Mouse (Mus musculus) heart, adult 11 months (tissue): ENCODE results near the gene Gm10320.

Experiments used
- DNase-seq: peaks from one replicate; pipeline ENCODE4 v3.0.0; 2022

Gm10320 gene

DNA sequence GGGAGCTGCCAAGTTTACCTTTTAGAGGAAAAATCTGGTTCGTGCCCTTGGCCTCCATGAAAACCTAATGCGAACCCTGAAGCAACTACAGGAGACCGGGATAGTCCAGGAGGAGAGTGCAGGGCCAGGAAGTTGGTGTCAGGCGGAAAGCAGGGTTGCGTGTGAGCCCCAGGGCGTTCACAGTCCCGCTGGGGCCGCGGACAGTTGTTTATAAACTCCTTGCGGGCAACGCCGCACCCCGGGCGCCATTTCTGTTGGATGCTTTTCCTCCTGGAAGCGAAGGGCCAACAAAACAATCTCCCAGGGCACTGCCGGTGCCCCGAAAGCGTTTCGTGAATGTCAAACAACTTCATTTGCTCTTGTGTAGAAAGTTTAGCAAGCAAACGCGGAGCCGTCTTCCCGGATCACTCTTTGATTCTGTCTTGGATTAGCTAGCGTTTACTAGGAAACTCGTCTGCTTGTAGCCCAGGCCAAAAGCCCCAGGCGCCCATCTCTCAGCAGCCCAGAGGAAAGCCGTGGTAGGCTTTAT is 11.1 kb upstream of the Gm10320 start:
- peak; percentile 72 for DNase-seq

DNA sequence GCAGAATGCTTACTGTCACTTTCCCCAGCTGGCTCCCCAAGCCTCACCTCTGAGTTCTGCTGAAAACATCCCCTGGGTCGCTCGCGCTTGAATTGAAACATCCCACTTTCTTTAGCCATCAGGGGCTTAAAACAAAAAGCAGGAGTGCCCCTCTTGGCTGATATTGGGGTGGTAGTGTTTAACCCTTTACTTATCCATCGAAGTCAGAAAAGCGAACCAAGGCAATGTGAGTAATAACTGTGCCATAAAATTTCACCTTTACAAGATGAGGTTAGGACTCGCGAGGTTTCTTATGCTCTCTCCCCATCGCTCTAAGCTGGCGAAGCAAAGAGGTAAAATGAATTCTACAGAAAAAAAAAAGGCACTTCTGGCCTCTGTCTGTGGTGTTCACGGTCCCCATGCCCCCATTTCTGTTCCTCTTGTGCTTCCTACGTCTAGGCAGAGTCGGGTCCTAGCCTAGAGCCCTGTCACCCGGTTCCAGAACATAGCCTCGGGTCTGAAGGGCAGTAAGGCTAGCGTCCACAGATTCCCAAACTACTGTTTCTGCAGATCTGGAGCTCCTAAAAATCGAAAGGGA is 10.5 kb upstream of the Gm10320 start:
- DNase-seq, result peak; percentile 87

DNA sequence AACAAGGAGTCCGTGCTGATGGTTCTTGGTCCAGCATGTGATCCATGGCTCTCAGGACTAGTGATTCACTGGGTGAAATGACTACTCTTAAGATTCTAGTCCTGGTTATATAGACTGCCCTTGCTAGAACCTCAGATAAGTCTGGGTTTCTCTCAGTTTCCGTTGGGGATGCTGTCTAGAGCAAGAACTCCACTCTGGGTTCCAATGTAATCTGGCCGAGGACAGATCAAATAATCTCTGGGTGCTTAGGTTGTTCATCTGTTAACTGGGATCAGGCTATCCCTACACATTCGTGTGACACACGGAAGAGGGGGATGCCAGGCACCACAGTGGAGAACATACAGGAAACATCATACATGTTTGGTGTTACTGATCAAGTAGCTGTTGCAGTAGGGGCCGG is 9.5 kb upstream of the Gm10320 start:
- no peak for DNase-seq

DNA sequence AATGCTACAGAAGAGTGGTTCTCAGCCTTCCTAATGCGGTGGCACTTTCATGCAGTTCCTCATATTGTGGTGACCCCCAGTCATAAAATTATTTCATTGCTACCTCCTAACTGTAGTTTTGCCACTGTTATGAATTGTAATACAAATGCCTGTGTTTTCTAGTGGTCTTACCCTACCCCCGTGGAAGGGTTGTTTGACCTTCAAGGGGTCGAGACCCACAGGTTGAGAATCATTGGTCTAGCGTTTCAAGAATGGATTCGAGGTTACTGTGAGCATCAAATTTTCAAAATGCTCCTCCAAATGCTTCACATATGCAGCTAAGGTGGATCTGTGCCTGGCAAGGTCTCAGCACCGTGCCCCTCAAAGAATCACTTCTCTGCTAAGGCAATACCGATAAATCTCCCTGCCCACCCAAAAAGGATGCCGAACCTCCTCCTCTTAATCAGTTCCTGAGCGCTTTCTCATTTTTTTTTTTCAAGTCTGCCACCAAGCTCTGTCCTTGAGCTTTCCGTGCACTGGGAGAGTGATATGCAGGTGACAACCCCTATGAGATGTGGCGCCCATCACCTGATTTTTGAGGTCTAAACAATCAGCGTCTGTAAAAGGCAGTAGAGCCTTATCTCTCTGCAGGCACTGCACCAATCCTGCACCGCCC is 8.8 kb upstream of the Gm10320 start:
- peak; percentile 65 for DNase-seq

DNA sequence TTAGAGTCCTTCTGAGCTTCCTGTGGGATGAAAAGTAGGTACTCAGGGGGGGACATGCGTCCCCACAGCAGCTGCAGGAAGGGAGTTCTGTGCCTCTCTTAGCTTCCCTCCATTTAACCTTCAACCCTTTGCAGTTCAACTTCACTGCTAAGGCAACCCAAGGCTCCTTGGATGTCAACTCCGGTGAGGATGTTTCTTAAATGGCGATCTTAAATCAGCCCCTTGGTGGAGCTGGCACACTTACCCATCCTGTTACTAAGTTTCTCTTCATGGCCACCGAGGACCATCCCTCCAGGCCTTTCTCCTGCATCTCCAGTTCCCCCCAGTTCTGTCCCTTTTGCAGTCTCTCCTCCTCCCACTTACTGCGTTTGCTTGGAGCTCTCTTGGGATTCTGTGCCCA is 6.8 kb upstream of the Gm10320 start:
- peak; percentile 61 for DNase-seq

DNA sequence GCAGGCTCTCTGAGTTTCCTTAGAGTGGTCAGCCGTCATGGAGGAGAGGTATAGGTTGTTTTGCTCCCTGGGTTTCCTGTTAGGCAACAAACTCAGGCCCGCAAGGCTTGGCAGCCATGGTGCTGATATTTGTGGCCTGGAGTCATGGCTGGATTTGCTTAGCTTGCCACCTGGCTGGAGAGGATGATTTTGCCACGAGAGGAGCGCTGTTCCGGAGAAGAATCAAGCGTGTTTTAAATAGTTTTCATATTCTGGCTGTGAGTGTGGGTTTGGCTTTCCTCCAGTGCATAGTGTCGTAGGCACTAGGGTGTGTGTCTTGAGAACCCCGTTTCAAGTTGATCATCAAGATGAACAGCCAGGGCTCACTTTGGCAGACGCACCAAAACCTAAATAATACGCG is 6.3 kb upstream of the Gm10320 start:
- peak; percentile 88 for DNase-seq

DNA sequence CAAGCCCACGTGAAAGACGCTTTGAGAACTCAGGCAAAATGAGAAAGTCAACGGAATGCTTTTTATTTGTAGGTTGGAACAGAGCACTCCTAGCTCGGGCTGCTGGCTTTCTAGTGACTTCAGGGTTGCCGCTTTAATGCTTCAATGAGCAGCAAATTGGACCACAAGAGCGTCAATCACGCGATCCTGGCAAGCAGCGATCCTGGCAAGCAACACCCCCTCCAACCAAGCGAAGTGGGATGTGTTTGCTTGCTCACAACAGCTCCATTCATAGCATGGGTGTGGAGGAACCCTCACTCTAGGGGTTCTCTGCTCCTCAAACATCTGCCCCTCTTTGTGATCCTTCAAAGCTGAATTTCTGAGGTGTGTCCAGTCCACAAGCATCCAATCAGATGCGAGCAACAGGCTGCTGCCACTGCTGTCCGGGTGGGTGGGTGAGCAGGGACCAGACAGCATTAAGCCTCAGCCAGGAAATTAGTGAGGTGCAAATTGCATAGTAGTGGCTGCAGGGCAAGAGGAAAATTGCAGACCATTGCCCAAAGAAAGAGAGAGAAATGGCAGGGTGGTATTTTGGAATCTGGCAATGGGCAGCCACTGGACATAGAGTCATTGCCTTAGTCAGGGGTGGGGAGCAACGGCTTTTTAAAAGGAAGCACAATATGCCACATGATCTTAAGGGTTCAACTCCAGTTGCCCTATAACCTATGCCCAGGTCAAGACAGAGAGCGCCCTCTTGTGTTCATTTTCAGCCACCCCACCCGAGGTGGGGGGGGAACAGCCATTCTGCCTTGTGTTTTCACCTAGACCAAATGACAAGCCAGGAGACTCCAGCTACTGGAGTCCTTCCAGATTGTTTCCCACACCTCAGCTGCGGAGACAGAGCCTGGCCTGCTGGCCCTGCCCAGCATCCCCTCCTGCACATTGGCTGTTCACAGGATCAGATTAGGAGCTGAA is 5.4 kb upstream of the Gm10320 start:
- DNase-seq, result peak; percentile 81

DNA sequence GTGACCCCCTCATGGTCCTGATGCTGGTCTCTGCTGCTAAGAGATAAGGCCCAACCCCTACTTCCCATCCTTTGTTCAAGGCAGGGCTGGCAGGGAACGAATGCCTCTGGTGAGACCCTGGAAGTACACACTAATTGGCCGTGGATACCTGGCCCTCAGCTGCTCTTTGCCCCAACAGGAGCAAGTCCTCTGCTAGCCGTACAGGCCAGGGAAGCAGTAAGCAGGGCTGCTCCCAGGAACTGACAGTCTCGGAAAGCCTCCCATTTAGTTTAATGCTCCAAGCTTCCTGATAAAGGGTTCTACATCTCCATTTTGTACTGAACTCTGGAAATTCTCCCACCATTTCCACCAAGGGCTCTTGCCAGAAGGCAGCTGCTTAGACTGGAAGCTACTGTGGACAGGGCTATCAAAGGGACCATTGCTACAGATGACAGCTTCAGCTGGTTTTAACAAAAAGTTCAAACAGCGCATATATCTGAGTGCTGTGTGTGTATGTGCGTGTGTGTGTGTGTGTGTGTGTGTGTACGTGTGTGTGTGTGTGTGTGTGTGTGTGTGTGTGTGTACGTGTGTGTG is 2.8 kb upstream of the Gm10320 start:
- DNase-seq, result peak; percentile 64

DNA sequence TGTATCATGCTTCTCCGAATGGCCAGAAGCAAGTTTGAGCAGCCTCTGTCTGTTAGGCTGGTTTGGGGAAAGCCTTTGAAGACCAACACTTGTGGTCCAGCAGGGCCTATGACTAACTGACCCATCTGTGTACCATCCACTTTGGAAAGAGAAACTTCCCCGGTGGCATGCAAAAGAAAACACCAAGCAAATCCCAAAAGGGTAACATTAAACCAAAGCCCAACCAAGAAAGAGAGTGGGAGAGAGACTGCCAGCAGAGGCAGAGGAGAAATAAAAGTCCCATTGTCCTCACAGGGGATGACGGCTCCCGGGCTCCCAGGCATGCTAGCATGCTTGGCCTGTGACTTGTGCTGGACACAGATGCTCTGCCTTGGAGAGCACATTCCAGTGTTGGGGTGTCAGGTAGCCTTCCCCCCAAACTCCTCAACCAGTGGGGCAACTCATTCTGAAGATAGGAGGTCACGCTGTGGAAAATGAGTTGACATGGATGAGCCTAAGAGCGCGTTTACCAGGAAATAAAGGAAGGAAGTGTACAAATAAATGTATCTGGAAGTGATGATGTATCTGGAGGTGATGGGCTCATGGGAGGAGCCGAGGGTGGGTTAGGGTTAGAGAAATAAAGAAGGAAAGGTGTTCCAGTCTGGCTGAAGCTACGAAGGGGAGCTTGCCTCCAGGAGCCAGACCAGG is 911 bp upstream of the Gm10320 start:
- DNase-seq, result peak; percentile 74

DNA sequence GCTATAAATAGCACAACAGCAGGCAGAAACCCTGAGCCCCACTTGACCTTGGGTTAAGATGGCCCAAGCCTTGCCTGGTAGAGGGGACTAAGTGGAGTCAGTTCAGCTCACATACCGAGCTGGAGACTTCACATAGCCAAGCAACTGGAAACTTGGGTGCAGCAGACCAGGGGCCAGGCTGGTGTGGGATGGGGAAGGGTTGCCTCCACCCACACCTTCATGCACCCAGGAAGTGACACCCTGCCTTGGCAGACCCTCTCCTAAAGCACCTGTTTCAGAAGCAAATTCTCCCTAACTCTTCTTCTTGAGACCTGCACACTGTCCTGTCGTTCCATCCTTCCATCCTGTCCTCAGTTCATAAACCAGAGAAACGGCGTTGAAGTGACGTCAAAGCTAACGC is 5.1 kb downstream of the Gm10320 start:
- peak; percentile 52 for DNase-seq

DNA sequence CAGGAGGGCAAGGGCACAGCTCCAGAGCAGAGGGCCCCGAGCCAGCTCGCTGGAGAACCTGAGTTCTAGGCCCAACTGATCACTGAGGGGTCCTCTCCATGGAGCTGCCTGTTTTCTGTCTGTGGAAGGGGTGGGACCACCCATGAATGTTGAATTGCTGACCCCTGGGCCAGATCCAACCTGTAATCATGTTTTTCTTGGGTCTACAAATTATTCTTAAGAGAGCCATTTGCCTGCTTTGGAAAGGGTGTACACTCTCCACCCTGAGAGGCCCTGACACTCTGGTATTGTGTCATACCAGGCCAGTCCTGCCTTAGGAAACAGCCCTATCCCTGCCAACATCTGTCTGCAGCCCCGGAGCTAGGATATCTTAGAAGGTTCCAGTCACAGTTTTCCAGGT is 5.6 kb downstream of the Gm10320 start:
- peak; percentile 91 for DNase-seq

DNA sequence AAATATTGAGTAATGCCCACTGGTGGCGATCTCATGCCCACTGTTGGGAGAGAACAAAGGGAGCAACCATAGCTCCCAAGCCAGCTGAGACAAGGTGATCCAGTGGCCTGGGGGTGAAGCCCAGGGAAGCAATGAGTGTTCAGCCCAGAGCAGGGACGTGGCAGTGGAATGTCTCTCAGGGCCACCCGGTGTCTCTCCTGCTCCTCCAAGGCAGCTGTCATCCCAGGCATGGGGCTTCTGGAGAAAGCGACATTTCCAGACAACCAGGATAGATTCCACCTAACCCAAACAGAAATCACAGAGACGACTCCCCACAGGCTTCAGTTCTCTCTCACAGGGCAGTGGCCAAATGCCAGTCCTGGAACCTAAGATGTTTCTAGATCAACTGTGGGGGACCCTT is 6.4 kb downstream of the Gm10320 start:
- DNase-seq, result peak; percentile 86

DNA sequence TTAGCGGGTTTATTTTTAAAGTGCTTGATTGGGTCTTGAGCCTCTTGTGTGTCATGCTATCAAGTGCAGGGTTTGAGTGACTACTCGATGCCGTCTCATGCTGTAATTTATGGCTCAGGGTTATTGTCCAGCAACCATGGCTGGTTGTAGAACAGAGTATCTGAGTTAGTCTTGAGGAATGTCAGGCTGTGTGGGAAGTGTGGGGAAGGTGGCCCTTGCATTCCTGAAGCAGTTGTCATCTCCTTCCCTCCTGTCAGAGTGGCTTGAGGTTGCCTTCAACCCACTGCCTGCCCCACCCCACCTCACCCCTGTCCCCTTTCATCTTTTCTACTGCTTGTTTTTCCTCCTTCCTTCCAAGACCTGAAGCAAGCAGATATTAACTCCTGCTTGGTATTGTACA is 13.8 kb downstream of the Gm10320 start:
- DNase-seq, result peak; percentile 55

DNA sequence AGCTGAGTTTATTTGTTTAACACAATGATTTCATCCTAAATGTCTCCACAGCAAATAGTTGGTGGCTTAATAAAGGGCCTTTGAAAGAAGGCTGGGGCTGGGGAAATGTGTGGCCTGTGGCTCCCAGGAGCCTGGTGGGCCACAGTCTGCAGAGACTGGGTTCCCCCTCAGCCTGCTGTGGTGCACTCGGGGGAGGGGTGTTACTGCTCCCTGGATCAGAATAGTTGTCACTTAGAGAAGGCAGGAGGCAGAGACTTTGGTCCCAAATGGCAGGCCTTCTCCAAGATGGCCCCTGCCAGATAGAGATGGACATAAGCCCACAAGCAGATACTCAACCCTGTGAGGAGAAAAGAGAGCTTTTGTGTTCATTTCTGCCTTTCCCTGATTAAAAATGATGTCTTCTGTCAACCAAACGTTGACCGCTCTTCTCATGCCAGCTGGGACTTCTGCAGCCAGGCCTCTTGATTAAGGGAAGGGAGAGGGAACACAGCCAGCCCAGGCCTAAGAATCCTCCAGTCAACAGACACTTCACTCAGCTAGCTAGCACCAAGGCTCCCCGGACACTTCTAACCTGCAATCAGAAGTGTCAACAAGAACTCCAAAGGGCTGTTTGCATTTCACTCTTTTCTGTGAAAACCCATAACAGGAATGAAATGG is 14.8 kb downstream of the Gm10320 start:
- DNase-seq, result peak; percentile 91

DNA sequence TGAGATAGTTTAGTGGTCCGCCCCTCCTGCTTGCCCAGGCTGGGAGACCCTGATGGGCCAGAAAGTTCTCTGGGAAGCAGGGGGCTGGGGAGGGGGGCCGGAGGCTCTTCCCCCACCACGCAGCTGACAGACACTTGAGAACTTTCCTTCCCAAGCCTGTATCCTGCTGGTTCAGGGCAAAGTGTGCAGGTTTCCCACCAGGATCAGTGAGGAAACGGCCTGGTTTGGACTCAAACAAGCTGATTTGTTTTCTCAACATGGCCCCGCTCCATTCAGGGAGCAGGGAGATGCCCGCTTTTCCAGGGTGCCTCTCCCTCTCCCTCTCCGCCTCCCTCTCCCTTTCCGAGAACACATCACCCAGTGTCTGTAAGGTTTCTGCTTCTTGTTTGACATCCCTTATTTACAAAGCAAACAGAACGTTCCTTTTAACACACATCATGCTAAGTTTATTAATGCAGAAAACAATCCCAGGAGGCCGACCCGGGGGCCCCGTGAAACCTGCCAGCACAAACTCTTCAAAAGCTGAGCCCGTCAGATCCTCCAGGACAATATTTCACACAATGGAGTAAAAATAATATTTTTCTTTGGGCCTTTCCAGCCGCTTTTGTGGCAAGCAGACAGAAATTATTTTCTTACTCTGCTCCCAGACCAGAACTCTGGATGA is 15.5 kb downstream of the Gm10320 start:
- DNase-seq, result peak; percentile 81

DNA sequence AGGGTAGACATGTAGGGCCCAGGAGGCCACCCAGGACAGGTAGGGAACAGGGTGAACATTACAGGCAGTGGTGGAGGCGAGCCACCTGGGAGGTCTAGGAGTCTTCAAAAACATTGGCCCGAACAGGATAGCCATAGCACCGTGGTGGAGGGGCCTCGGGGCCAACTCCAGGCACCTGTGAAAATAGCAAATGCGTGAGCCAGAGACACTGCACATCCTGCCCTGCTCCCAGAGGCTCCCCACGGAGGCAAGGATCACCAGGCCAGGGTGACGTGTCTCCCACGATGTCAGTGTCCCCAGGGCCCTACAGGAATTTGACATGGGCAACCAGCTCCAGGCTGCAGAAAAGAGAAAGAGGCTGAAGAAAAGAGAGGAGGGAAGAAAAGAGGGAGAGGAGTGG is 16.1 kb downstream of the Gm10320 start:
- peak; percentile 81 for DNase-seq

DNA sequence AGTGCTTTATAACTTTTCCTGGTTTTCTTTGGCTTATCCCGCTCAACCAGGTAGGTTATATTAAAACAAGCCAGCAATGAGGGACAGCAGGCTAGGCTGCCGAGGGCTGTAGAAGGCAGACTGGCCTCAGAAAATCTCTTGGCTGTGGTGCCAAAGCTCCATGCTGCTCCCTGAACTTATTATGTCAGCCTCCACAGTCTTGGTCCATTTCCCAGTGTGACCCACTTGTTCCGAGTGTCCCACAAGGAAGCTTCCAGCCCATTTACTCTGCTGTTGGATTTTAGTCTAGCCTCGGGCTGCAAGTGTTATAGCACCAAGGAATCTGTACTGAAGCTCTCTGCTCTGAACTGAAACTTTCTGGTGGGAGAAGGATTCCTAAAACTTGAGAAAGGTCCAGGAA is 18.8 kb downstream of the Gm10320 start:
- DNase-seq, result peak; percentile 91

DNA sequence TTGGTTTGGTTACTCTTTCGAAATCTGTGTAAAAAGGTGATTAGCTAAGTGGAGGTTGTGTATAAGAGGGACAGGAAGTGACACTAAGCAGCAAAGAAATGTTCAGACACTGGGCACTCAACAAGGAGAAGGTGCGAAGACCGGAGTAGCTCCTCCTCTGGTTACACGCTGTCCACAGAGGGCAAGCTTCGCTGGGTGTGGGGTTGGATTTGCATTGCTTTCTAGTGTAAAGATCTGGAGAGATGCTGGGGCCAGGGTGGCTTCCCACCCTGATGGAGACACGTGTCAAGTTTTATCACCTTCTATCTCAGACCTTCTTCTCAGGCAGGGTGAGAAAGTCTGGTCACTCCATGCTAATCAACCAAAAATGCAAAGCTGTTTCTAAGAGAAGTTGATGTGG is 20.0 kb downstream of the Gm10320 start:
- peak; percentile 84 for DNase-seq

DNA sequence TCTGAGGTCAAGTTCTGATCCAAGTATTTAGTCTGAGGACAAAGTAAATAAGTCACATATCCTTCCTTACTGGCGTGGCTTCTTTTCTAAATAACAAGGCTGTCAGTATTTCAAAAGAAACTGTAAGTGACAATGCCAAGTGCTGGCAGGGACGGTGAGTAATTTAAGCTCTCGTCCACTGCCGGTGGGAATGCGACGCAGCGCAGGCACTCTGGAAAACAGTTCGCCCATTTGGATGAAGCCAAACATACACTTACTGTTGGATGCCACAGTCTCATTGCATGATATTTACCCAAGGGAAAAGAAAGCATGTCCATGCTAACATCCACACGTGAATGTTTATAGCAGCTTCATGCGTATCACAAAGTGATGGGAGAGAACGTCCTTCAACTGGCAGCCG is 21.5 kb downstream of the Gm10320 start:
- peak; percentile 84 for DNase-seq

DNA sequence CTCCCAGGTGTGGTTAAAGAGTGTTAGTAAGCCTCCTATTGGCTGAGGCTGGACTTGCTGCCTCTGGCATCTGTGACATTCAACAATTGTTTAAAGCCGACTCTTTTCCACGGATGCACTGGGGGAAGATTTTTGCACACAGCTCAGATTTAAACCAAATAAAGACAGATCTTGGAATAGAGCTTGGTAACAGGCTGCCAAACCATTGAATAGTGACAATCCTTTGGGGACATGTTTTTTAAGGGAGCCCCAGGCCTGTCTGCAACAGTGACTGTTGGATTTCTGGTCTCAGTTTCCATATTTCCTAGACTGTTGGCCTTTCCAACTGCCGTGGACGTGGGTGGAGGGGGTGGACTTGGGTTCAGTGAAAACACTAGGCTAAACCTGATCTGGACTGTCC is 21.9 kb downstream of the Gm10320 start:
- peak; percentile 84 for DNase-seq

DNA sequence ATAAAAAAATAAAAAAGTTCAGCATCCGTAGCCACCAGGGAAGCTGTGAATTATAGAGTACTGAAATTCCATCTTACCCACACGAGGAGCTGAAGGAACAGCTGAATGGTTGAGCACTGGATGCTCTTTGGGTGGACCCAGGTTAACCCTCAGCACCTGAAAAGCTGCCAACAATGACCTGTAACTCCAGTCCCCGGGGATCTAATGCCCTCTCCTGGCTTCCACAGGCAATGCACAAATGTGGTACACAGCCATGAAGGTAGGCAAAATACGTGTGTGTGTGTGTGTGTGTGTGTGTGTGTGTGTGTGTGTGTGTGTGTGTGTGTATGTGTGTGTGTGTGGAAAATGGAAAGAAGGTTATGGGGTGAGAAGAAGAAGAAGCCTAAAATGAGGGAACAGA is 30.3 kb downstream of the Gm10320 start:
- peak; percentile 65 for DNase-seq

DNA sequence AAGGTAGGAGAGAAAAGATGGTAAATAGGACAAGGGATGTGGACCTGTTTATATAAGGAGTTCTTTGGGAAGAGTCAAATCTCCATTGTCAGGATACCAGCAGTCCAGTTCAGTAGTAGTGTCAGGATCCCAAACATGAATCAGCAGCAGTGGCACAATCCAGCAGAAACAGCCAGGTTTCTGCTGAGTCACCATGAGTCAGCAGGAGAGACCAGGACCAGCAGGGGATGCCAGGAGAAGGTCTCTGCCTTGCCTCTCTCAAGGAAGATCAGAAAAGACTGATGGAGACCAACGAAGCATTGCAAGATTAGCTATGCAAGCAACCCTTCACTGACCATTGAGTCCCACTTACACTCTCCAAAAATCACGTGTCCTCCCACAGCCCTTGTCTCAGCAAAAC is 35.4 kb downstream of the Gm10320 start:
- peak; percentile 22 for DNase-seq
